Mouse (Mus musculus) R1 (cell line): Measurements from ENCODE around the gene Kncn.

Experiments used
- DNase-seq: peaks from one replicate; pipeline ENCODE4 v3.0.0-alpha.2; 2018; ENCODE audit warnings: low read depth, low spot score

Kncn gene

GRCm38 (mm10) chr4:115878828-115879227, 5.4 kb upstream of the Kncn start:
- no peak for DNase-seq

GRCm38 (mm10) chr4:115881183-115881582, 3.0 kb upstream of the Kncn start:
- peak; percentile 36 for DNase-seq

DNA sequence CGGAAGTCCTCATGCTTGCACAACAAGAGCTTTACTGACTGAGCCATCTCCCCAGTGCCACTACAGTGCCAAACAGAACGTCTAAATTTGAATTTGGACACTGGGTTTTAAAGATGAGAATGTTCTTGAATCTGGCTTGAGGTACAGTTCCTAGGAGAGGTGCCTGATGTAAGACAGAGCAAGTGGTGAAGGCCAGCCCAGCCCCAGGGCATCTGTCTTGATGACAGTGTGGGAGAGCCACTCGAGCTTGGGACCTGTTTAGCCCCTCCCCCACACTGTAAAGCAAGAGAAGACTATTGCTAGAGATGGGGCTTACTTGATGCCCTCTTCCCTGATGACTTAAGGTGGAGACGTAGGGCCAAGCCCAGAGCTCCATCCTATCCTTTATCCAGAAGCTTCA, 2.0 kb upstream of the Kncn start:
- no peak for DNase-seq

DNA sequence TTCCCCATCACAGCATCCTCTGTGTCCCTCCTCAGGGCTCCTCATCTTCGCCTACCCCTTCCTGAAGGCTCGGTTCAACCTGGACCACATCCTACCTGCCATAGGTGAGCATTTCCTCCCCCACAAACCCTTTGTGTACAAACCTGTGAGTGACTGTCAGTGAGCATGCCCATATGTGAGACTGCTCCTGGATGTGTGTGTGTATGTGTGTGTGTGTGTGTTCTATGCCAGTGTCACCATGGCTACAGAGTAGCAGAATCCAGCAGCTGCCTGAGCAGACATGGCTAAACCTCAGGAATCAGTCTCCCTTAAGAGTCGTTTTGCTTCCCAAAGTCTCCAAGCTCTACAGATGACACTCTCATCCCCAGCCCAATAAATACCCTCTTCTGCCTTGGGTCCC, 1.6 kb downstream of the Kncn start:
- no peak for DNase-seq

DNA sequence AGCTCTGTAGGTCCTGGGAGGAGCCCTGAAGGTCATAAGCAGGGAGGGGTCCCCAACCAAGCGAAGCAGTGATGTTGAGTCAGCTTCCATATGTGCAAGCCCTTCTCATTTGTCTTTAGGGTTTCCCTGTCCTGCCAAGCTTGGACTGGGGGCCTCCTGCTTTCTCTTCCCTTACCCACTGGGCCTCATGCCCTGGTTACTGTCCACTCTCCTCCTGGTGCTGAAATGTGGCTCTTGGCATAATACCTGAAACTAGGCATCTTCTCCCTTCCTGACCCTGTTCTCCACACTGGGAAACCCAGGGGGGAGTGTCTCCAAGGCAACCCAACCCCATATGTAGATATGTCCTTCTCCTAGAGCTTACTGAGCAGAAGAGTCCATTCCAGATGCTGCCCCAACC, 2.7 kb downstream of the Kncn start:
- peak; percentile 32 for DNase-seq

DNA sequence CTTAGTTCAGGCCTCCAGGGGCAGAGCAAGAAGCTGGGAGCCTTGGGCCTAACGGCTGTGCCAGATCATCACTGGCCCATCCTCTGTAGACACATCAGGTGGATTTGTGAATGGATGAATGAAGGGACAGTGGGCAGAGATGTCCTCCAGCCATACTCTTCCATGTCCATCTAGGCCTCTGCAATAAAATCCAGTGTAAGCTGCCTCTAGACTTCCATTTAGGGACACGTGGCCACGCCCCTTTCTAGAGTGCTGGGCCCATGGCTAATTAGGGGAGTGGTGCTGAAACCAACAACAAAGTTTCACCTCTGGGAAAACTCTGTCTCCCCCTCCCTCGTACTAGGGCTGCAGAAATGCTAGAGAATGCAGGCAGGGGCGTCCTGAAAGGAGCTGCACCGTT, 5.9 kb downstream of the Kncn start:
- peak; percentile 48 for DNase-seq

DNA sequence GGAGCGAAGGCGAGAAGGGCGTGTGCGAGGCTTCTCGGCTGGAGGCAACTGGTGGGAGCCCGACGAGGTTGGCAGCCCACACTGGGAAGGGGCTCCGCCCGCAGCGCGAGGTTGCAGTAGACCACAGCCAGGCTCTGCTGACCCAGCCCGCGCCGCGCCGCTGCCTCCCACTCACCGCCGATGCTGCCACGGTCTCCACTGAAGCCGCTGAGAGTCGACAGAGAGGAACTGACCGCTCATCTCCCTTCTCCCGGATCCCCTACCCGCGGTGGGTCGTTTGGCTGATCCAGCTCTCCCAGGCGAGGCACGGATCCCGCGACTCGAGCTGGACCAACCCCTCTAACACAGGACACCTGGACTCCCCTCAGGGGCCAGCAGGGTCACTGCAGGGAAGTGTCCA, 6.4 kb downstream of the Kncn start, which contains the start of gene 6430628N08Rik:
TSS of gene 6430628N08Rik (plus strand) at position 113 of the 400 bp plus-strand sequence.
- no peak for DNase-seq

- peak; percentile 24 for DNase-seq
Observed at GRCm38 (mm10) chr4:115894281-115894680, 10.1 kb downstream of the Kncn start.

DNA sequence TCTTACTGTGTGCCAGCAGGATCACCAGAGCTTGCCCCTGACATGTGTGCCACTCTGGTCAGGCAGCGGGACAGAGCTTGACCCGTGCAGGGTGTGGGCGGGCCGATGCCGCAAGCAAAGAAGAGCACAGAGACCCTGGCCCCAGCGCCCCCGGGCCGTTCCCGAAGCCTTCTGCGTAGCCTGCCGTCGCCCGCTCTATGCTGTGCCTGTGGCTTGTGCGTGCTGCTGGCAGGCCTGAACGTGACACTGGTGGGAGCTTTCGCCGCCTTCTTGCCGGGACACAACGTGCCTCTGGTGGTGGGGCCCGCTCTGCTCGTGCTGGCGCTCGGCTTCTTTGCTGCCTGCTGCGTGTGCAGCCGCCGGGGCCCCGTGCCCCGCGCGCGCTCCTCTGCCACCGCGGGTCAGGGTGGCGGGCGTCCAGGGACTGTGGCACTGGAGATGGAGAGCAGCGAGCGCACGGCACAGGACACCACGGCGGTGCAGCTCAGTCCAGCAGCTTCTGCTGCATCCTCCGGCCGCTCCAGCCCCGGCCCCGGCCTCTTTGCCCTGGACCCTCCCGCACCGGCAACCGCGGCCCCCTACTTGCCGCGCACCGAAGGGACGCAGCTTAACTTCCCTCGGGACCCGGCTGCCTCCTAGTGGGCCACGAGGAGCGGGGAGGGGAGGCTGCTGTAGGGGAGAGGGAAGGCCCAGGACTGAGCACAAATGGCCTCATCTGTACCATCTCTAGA, 13.9 kb downstream of the Kncn start:
- peak; percentile 79 for DNase-seq

DNA sequence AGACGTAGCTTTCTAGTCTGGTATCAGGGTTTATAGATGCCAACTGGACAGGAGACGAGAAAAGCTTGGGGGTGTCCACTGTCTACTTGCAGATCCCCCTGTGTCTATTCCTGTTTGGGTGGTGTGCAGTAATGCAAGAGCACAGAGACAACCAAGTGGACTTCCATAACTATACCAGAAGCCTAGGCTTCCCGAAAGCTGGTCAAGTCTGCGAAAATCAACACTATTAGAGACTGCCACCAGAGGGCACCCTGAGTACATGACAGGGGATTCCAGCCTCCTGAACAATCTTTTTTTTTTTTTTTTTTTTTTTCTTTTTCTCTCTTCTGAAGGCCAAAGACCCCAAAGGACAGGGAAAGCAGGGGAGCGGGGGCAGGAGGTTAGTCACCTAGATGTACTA, 18.6 kb downstream of the Kncn start:
- DNase-seq: peak; percentile 68

- no peak for DNase-seq
Observed at GRCm38 (mm10) chr4:115904375-115904774, 20.2 kb downstream of the Kncn start.

DNA sequence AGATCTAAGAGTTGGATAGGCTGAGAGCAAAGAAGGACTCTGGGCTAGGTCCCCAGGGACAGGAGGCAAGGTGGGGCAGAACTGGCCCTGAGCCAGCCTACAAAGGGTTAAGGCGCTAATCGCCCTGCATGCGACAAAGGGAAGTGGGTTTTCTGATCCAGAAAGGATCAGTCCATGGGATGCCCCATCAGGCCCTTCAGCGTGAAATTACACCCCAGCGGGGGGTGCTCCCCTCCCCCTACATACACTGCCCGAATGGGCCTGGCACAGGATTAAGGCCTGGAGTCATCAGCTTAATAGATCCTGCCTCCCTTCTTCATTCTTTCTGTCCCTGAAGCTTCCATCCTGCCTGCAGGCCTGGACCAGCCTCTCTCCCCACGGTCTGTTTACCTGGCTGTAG, 21.5 kb downstream of the Kncn start:
- DNase-seq: no peak

GRCm38 (mm10) chr4:115906791-115907190, 22.6 kb downstream of the Kncn start:
- no peak for DNase-seq

DNA sequence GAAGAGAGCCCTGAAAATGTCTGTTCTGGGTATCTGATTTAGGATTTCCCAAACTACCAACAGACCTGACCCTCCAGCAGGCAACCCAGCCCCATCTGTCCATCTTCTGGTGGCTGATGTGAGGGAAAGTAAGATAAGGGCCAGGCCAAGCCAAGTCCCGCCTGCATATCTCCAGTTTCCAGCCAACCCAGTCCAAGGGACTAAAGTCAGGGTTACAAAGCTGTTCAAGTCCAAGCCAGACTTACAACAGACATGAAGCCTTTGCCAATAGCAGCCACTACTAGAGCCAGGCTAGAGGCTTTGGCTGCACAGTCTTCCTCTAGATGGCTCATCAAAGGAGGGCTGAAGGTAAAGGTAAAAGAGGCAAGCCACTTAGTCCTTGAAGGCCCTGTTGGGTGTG, 23.8 kb downstream of the Kncn start:
- DNase-seq: no peak

GRCm38 (mm10) chr4:115908641-115909040, 24.4 kb downstream of the Kncn start:
- DNase-seq: no peak

GRCm38 (mm10) chr4:115911586-115911985, 27.4 kb downstream of the Kncn start:
- no peak for DNase-seq

DNA sequence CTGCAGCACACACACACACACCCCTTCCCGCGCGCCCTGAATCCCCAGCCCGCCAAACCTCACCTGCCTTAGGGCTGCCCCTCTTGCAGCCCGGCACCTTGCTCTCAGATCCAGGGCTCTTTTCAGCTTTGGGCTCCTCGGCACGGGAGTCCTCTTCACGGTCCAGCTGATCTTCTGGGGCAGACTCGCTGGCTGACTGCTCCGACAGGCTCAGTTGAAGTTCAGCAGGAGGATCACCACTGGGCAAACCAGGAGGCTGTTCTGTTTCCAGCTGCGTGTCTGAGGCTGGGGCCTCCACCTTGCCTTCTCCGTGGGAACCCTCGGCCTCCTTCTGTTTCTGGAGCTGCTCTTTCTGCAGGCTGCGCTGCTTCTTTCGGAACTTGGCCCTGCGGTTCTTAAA, 35.7 kb downstream of the Kncn start:
- no peak for DNase-seq

DNA sequence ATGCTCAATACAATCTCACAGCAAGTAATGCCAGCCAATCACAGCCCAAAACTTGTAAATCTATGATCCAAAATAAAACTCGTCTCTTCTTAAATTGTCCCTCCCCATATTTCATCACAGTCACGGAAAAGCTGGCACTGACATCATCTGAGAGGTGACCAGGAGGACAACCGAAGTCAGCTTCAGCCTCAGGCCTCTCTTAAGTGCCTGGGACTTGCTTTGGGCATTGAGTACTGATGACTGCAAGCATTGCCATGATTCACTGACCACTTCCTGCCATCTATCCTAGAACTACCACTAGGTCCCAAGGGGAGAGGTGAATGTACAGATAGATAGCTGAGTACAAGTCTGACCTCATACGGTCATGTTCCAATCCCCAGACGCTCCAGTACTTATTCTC, 38.5 kb downstream of the Kncn start:
- no peak for DNase-seq

DNA sequence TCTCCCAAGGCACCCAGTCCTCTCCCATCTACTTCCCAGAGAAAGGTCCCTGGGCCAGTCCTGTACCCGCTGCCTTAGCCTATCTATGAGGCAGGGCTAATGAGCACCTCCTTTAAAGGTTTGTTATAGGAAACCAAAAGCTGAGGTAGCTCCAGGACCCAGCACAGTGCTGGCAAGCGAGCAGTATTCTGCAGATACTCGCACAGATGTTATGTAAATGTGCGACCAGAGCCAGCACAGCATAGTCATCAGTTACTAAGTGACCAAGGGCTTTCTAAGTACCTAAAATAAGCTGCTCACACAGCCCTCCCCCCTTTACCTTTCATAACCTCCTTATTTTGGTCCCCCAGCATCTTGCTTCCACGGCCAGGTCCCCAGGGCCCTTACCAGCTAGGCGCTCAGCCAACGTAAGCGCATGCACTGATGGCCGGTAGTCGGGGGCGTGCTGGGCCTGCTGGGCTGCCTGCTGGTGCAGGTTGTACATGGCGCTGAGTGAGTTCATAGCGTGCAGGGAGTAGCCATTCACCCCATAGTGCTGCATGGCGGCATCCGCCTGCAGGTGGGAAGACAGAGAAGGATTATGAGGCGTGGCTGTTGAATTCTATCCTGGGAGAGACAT, 39.2 kb downstream of the Kncn start:
- DNase-seq: no peak

- DNase-seq: no peak
Observed at GRCm38 (mm10) chr4:115927637-115928036, 43.4 kb downstream of the Kncn start.

DNA sequence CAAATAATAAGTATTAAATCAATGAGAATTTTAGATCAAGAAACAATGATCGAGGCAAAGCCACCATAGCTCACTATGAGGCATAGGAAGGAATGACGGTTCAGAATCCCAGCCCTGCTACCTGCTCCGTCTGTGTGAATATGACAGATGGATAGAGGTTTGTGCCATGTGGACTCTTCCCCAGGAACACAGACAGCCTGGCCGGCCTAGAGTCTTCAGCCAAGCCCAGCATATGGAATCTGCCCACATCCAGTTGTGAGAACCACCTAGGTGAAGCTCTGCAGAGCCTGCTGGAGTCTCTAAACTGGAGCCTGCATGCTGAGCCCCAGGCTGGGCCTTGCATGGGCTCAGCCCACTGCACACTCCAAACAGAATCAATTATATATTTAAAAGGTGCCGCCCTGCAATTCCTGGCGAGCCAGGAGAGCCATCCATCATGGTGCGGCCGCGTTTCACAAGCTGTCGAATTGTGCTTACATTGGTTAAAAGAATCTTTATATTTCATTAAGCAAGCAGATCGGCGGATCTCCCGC, 47.4 kb downstream of the Kncn start:
- no peak for DNase-seq

DNA sequence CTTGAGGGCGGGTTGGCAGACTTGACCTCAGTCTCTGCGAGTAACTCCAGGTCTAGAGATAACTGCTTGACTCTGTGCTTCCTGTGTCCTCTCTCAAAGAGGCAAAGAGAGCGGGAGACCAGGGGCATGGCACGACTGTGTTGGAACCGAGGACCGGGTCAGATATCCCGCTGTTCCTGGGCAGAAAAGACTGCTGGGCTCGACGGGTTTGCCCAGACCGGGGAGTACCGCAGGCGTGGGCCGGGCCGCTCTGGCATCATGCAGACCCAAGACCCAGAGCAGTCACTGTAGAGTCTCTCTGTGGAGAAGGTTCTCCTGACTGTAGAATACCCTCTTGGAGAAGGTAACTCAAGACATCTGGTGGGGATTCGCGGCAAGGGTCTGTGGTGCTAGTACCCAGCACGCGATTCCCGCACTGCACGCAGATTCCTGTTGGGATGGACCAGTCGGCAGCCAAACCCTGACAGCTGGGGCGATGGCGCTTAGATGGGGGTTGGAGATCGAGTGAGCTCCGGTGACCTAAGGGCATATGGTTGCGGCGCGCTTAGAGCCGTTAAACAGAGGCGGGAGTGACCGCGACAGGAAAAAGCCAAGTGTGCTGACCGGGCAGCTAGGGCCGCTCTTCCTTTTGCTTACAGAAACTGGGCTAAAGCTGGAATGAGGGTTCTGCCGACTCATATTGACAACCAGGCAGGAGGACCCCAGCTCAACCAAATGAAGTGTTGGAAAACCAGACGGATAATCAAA, 51.8 kb downstream of the Kncn start:
- DNase-seq: peak; percentile 40
